Mouse (Mus musculus) embryonic fibroblast, embryonic 13.5 days (primary cell): Measurements from ENCODE around the gene Tcl1b3.

ENCODE experiments used
- CTCF ChIP-seq: IDR thresholded peaks from 2 replicates; pipeline ENCODE4 v1.5.1; 2011; ENCODE audit warnings: mild to moderate bottlenecking, control low read depth, low read length, moderate library complexity, borderline replicate concordance; ENCODE audit not compliant: insufficient read depth
- POLR2A ChIP-seq: IDR thresholded peaks from 2 replicates; pipeline ENCODE4 v1.6.1; 2011; ENCODE audit warnings: low read depth, mild to moderate bottlenecking, control low read depth, low read length, moderate library complexity

DNA sequence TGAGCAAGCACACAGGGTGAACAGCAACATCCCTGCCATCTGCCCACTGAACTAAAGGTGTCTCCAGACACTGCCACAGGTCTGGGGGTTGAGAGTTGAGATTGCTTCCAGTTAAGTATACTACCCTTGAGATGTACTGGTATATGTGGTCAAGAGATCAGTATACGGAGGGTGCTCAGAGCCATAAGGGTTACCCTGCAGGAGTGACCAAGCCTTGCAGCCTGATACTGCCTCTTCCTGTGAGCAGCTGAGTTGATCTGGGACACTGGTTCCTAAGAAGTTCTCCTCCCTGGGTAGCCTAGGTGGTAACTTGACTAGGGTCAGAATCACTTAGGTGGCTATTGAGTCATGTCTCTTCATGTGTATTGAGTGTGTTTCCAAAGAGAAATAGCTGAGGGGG, 17.6 kb downstream of the Tcl1b3 start:
- TF ChIP-seq CTCF = no peak
- TF ChIP-seq POLR2A = no peak
